Mouse (Mus musculus) lung, adult 2 months (tissue): ENCODE results near the gene March1.

Source experiments
- CTCF ChIP-seq: fragments of 200-500 bp; IDR thresholded peaks from 2 replicates; pipeline ENCODE4 v1.5.1; 2011; ENCODE audit warnings: mild to moderate bottlenecking, low read length, control low read depth; ENCODE audit not compliant: insufficient read depth
- POLR2A ChIP-seq: fragments of 200-500 bp; IDR thresholded peaks from 2 replicates; pipeline ENCODE4 v1.6.1; 2011; ENCODE audit warnings: low read depth, mild to moderate bottlenecking, control low read depth, low read length, borderline replicate concordance; ENCODE audit errors: extremely low read depth

- TF ChIP-seq CTCF = no peak
- TF ChIP-seq POLR2A = no peak
Measured at GRCm38 (mm10) chr8:65743066-65743465, 125.4 kb downstream of the March1 start.
